Mouse (Mus musculus): ENCODE results near the gene Slc12a6. TPM values are rescaled to one million over a fixed set of nuclear protein-coding genes. Genes with fewer than 3 reads are reported as not detected.

The Slc12a6 gene
- polyA plus RNA-seq, 1 experiment from 2014 or later = 15.1 TPM

- ATAC-seq (ENCODE audit: insufficient read depth, low FRiP score) = no peak
- Histone ChIP-seq H3K9ac (ENCODE audit: low read length) (no peak overlapping the region), H3K4me3 (replicated peaks; ENCODE audit: low read length) (no peak overlapping the region), H3K4me2 (ENCODE audit: low read depth, low read length) (no peak overlapping the region), H3K27me3 (ENCODE audit: control insufficient read depth, insufficient read depth, low read length) (no peaks in the 10 kb centered on the region), H3K9me3 (replicated peaks; ENCODE audit: control insufficient read depth, low read length) (no peaks in the 10 kb centered on the region), H3K27ac (ENCODE audit: low read length) (no peak overlapping the region), H3K4me1 (ENCODE audit: control insufficient read depth, insufficient read depth, low read length) (0 out of 2 replicates have a peak, but pooled peaks cover under 1% of the 10 kb centered on the region), H3K36me3 (ENCODE audit: control insufficient read depth, insufficient read depth, low read length) (no peaks in the 10 kb centered on the region)
- 80% methylated on average over 2 of the region's 2 CpGs for WGBS
These were observed 27.2 kb downstream of the Slc12a6 start for GRCm38 (mm10) chr2:112292823-112293222.

GRCm38 (mm10) chr2:112296211-112296610, 30.6 kb downstream of the Slc12a6 start:
- no peak overlapping the region for H3K27ac ChIP-seq (ENCODE audit: low read length)
- H3K4me3 ChIP-seq (replicated peaks; ENCODE audit: low read length) = no peak overlapping the region
- H3K27me3 ChIP-seq (ENCODE audit: control insufficient read depth, insufficient read depth, low read length) = no peaks in the 10 kb centered on the region
- no peaks in the 10 kb centered on the region for H3K4me1 ChIP-seq (ENCODE audit: control insufficient read depth, insufficient read depth, low read length)
- no peak for ATAC-seq (ENCODE audit: insufficient read depth, low FRiP score)
- no peaks in the 10 kb centered on the region for H3K9me3 ChIP-seq (replicated peaks; ENCODE audit: control insufficient read depth, low read length)
- WGBS = 80% methylated on average over 3 of the region's 3 CpGs
- H3K4me2 ChIP-seq (ENCODE audit: low read depth, low read length) = no peak overlapping the region
- H3K36me3 ChIP-seq (ENCODE audit: control insufficient read depth, insufficient read depth, low read length) = no peaks in the 10 kb centered on the region
- H3K9ac ChIP-seq (ENCODE audit: low read length) = no peak overlapping the region

GRCm38 (mm10) chr2:112298221-112298620, 32.6 kb downstream of the Slc12a6 start:
- WGBS = 89% methylated on average over 4 of the region's 4 CpGs
- Histone ChIP-seq H3K27ac (ENCODE audit: low read length) (no peak overlapping the region), H3K36me3 (ENCODE audit: control insufficient read depth, insufficient read depth, low read length) (no peaks in the 10 kb centered on the region), H3K4me2 (ENCODE audit: low read depth, low read length) (no peak overlapping the region), H3K27me3 (ENCODE audit: control insufficient read depth, insufficient read depth, low read length) (no peaks in the 10 kb centered on the region), H3K4me1 (ENCODE audit: control insufficient read depth, insufficient read depth, low read length) (no peaks in the 10 kb centered on the region), H3K9me3 (replicated peaks; ENCODE audit: control insufficient read depth, low read length) (no peaks in the 10 kb centered on the region), H3K4me3 (replicated peaks; ENCODE audit: low read length) (no peak overlapping the region), H3K9ac (ENCODE audit: low read length) (no peak overlapping the region)
- ATAC-seq (ENCODE audit: insufficient read depth, low FRiP score) = no peak

GRCm38 (mm10) chr2:112308671-112309070, 43.0 kb downstream of the Slc12a6 start:
- Histone ChIP-seq H3K4me3 (replicated peaks; ENCODE audit: low read length) (no peak overlapping the region), H3K4me2 (ENCODE audit: low read depth, low read length) (no peak overlapping the region), H3K36me3 (ENCODE audit: control insufficient read depth, insufficient read depth, low read length) (no peaks in the 10 kb centered on the region), H3K27me3 (ENCODE audit: control insufficient read depth, insufficient read depth, low read length) (no peaks in the 10 kb centered on the region), H3K27ac (ENCODE audit: low read length) (no peak overlapping the region), H3K4me1 (ENCODE audit: control insufficient read depth, insufficient read depth, low read length) (no peaks in the 10 kb centered on the region), H3K9ac (ENCODE audit: low read length) (no peak overlapping the region), H3K9me3 (replicated peaks; ENCODE audit: control insufficient read depth, low read length) (no peaks in the 10 kb centered on the region)
- 78% methylated on average over 3 of the region's 3 CpGs for WGBS
- ATAC-seq (ENCODE audit: insufficient read depth, low FRiP score) = no peak

- no peak overlapping the region for H3K27ac ChIP-seq (ENCODE audit: low read length)
- H3K4me3 ChIP-seq (replicated peaks; ENCODE audit: low read length) = no peak overlapping the region
- no peak overlapping the region for H3K4me2 ChIP-seq (ENCODE audit: low read depth, low read length)
- H3K9me3 ChIP-seq (replicated peaks; ENCODE audit: control insufficient read depth, low read length) = no peaks in the 10 kb centered on the region
- H3K4me1 ChIP-seq (ENCODE audit: control insufficient read depth, insufficient read depth, low read length) = no peaks in the 10 kb centered on the region
- no peaks in the 10 kb centered on the region for H3K27me3 ChIP-seq (ENCODE audit: control insufficient read depth, insufficient read depth, low read length)
- no peak overlapping the region for H3K9ac ChIP-seq (ENCODE audit: low read length)
- WGBS = 58% methylated on average over 10 of the region's 10 CpGs
- 0 out of 2 replicates have a peak, but pooled peaks have one; percentile 17 for ATAC-seq (ENCODE audit: insufficient read depth, low FRiP score)
- no peaks in the 10 kb centered on the region for H3K36me3 ChIP-seq (ENCODE audit: control insufficient read depth, insufficient read depth, low read length)
These were observed 43.6 kb downstream of the Slc12a6 start for GRCm38 (mm10) chr2:112309161-112309600.

- Histone ChIP-seq H3K27ac (ENCODE audit: low read length) (no peak overlapping the region), H3K4me1 (ENCODE audit: control insufficient read depth, insufficient read depth, low read length) (peaks cover 8% of the 10 kb centered on the region), H3K9me3 (replicated peaks; ENCODE audit: control insufficient read depth, low read length) (no peaks in the 10 kb centered on the region), H3K36me3 (ENCODE audit: control insufficient read depth, insufficient read depth, low read length) (no peaks in the 10 kb centered on the region), H3K9ac (ENCODE audit: low read length) (no peak overlapping the region), H3K27me3 (ENCODE audit: control insufficient read depth, insufficient read depth, low read length) (no peaks in the 10 kb centered on the region), H3K4me3 (replicated peaks; ENCODE audit: low read length) (no peak overlapping the region), H3K4me2 (ENCODE audit: low read depth, low read length) (no peak overlapping the region)
- ATAC-seq (ENCODE audit: insufficient read depth, low FRiP score) = no peak
- 89% methylated on average over 7 of the region's 7 CpGs for WGBS
These were observed 50.0 kb downstream of the Slc12a6 start for GRCm38 (mm10) chr2:112315638-112316037.

- Histone ChIP-seq H3K9me3 (replicated peaks; ENCODE audit: control insufficient read depth, low read length) (no peaks in the 10 kb centered on the region), H3K4me3 (replicated peaks; ENCODE audit: low read length) (no peak overlapping the region), H3K36me3 (ENCODE audit: control insufficient read depth, insufficient read depth, low read length) (no peaks in the 10 kb centered on the region), H3K4me1 (ENCODE audit: control insufficient read depth, insufficient read depth, low read length) (peaks cover 8% of the 10 kb centered on the region), H3K4me2 (ENCODE audit: low read depth, low read length) (no peak overlapping the region), H3K9ac (ENCODE audit: low read length) (no peak overlapping the region), H3K27me3 (ENCODE audit: control insufficient read depth, insufficient read depth, low read length) (no peaks in the 10 kb centered on the region), H3K27ac (ENCODE audit: low read length) (no peak overlapping the region; the same call in 1 of the 2 replicates)
- 59% methylated on average over 2 of the region's 2 CpGs for WGBS
- peak; percentile 53; the same call in 1 of the 2 replicates for ATAC-seq (ENCODE audit: insufficient read depth, low FRiP score)
These were observed 52.6 kb downstream of the Slc12a6 start for GRCm38 (mm10) chr2:112318227-112318626.

- Histone ChIP-seq H3K9me3 (replicated peaks; ENCODE audit: control insufficient read depth, low read length) (no peaks in the 10 kb centered on the region), H3K27ac (ENCODE audit: low read length) (peak overlapping the region; percentile 43), H3K4me3 (replicated peaks; ENCODE audit: low read length) (no peak overlapping the region)
These were observed 53.3 kb downstream of the Slc12a6 start for GRCm38 (mm10) chr2:112318905-112319304.

GRCm38 (mm10) chr2:112328069-112328777, 62.6 kb downstream of the Slc12a6 start:
- 84% methylated on average over 11 of the region's 11 CpGs for WGBS
- H3K4me3 ChIP-seq (replicated peaks; ENCODE audit: low read length) = no peak overlapping the region
- H3K27ac ChIP-seq (ENCODE audit: low read length) = no peak overlapping the region
- H3K9me3 ChIP-seq (replicated peaks; ENCODE audit: control insufficient read depth, low read length) = no peaks in the 10 kb centered on the region
- H3K4me2 ChIP-seq (ENCODE audit: low read depth, low read length) = no peak overlapping the region
- no peaks in the 10 kb centered on the region for H3K36me3 ChIP-seq (ENCODE audit: control insufficient read depth, insufficient read depth, low read length)
- no peak; the same call in 1 of the 2 replicates for ATAC-seq (ENCODE audit: insufficient read depth, low FRiP score)
- H3K27me3 ChIP-seq (ENCODE audit: control insufficient read depth, insufficient read depth, low read length) = no peaks in the 10 kb centered on the region
- H3K4me1 ChIP-seq (ENCODE audit: control insufficient read depth, insufficient read depth, low read length) = 0 out of 2 replicates have a peak, but pooled peaks cover 2% of the 10 kb centered on the region
- no peak overlapping the region for H3K9ac ChIP-seq (ENCODE audit: low read length)

More at GRCm38 (mm10) chr2:112318905-112319304, 53.3 kb downstream of the Slc12a6 start:
- Histone ChIP-seq H3K4me2 (ENCODE audit: low read depth, low read length) (no peak overlapping the region), H3K36me3 (ENCODE audit: control insufficient read depth, insufficient read depth, low read length) (no peaks in the 10 kb centered on the region), H3K27me3 (ENCODE audit: control insufficient read depth, insufficient read depth, low read length) (no peaks in the 10 kb centered on the region), H3K9ac (ENCODE audit: low read length) (no peak overlapping the region), H3K4me1 (ENCODE audit: control insufficient read depth, insufficient read depth, low read length) (peaks cover 8% of the 10 kb centered on the region)
- peak; percentile 60; the same call in 1 of the 2 replicates for ATAC-seq (ENCODE audit: insufficient read depth, low FRiP score)
- 39% methylated on average over 7 of the region's 7 CpGs for WGBS

Measured in stomach, embryonic 16.5 days (tissue).